Mouse (Mus musculus) C2C12 (cell line): ENCODE results near the gene Canx. TPM values are rescaled to one million over a fixed set of nuclear protein-coding genes. Genes with fewer than 3 reads are reported as not detected.

ENCODE experiments used
- H3K27me3 ChIP-seq: one replicate; pipeline ENCODE4 v1.6.1; 2011; ENCODE audit not compliant: control insufficient read depth, insufficient read depth, insufficient read length
- H3K36me3 ChIP-seq: one replicate; pipeline ENCODE4 v1.6.1; 2011; ENCODE audit not compliant: control insufficient read depth, insufficient read depth
- H3K4me3 ChIP-seq: one replicate; pipeline ENCODE4 v1.5.1; 2011; ENCODE audit warnings: mild to moderate bottlenecking, control low read depth; ENCODE audit not compliant: poor library complexity, insufficient read depth, severe bottlenecking
- H3K79me2 ChIP-seq: one replicate; pipeline ENCODE4 v1.6.1; 2011; ENCODE audit not compliant: control insufficient read depth, insufficient read depth
- H3K79me3 ChIP-seq: one replicate; pipeline ENCODE4 v1.6.1; 2011; ENCODE audit warnings: low read depth, control low read depth
- H3ac ChIP-seq: one replicate; pipeline ENCODE3; 2011; ENCODE audit warnings: low read depth; ENCODE audit not compliant: control insufficient read depth, insufficient read length
- CEBPB ChIP-seq: IDR thresholded peaks from one replicate; pipeline ENCODE4 v1.6.1; 2011; ENCODE audit warnings: low read depth, mild to moderate bottlenecking, control low read depth, moderate library complexity
- CTCF ChIP-seq: IDR thresholded peaks from one replicate; pipeline ENCODE4 v1.5.1; 2011; ENCODE audit not compliant: control insufficient read depth, insufficient read depth, insufficient read length
- FOSL1 ChIP-seq: IDR thresholded peaks from one replicate; pipeline ENCODE4 v1.8.0; 2011; ENCODE audit warnings: mild to moderate bottlenecking, low read length; ENCODE audit not compliant: poor library complexity, insufficient read depth, severe bottlenecking
- MAX ChIP-seq: IDR thresholded peaks from one replicate; pipeline ENCODE4 v1.6.1; 2011; ENCODE audit warnings: mild to moderate bottlenecking, control low read depth
- MYOD1 ChIP-seq: IDR thresholded peaks from one replicate; pipeline ENCODE4 v1.6.1; 2011; ENCODE audit warnings: low read depth; ENCODE audit not compliant: control insufficient read depth, insufficient read length
- MYOG ChIP-seq: IDR thresholded peaks from one replicate; pipeline ENCODE4 v1.6.1; 2011; ENCODE audit not compliant: control insufficient read depth, insufficient read length; ENCODE audit errors: extremely low read depth
- USF1 ChIP-seq: IDR thresholded peaks from one replicate; pipeline ENCODE4 v1.6.1; 2011; ENCODE audit warnings: low read depth, mild to moderate bottlenecking, control low read depth, moderate library complexity
- polyA plus RNA-seq: library from polyadenylated mRNA; unstranded; fragments of >200 nt; fragmentation: generic; extraction: Trizol; gene quantifications from one replicate; pipeline ENCODE4 v1.2.1, GENCODE M21; 2012; ENCODE audit warnings: missing spikeins

Canx gene
- polyA plus RNA-seq, 1 experiment = 144 TPM

DNA sequence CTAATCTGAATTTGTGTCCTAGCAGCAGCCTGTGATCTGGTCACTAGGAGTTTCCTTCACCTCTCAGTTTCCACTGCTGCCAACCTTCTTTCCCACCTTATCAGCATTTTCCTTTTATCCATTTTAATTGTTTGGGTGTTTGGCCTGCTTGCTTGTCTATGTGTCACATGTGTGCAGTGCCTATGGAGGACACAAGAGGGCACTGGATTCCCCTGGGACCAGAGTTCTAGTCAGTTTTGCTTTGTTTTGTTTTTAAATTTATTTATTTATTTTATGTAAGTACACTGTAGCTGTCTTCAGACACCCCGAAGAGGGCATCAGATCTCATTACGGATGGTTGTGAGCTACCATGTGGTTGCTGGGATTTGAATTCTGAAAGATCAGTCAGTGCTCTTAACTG is 56.3 kb downstream of the Canx start:
- TF ChIP-seq USF1 (no peak), CEBPB (no peak), MAX (no peak), CTCF (no peak)
- H3ac ChIP-seq = no peak overlapping the region
- H3K79me3 ChIP-seq = peaks cover 56% of the 10 kb centered on the region
- no peaks in the 10 kb centered on the region for H3K27me3 ChIP-seq
- peaks cover 38% of the 10 kb centered on the region for H3K36me3 ChIP-seq
- peaks cover 82% of the 10 kb centered on the region for H3K79me2 ChIP-seq
- no peak overlapping the region for H3K4me3 ChIP-seq

DNA sequence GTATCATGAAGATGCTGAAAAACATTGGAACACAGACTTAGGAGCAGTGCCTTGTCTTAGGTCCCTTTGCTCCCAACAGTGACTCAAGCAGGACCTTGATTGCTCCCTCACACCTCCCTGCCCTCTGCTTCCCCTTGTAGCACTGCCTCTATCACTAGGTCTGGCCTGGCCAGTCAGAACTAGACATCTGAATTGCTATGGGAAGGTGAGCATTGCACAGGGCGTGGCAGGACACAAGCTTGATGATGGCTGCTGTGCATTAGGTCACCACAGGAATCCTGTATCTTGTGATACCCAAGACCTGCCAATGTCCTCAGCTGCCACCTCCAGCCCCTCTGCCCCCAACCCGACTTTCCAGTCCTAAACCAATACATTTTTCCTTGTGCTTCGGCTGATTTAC is 58.5 kb downstream of the Canx start:
- TF ChIP-seq MYOG (no peak), CEBPB (no peak), USF1 (no peak), CTCF (no peak), MAX (no peak), FOSL1 (no peak), MYOD1 (no peak)
- Histone ChIP-seq H3K79me2 (peaks cover 60% of the 10 kb centered on the region), H3K36me3 (peaks cover 48% of the 10 kb centered on the region), H3K4me3 (no peak overlapping the region), H3K27me3 (no peaks in the 10 kb centered on the region), H3ac (no peak overlapping the region), H3K79me3 (peaks cover 37% of the 10 kb centered on the region)

DNA sequence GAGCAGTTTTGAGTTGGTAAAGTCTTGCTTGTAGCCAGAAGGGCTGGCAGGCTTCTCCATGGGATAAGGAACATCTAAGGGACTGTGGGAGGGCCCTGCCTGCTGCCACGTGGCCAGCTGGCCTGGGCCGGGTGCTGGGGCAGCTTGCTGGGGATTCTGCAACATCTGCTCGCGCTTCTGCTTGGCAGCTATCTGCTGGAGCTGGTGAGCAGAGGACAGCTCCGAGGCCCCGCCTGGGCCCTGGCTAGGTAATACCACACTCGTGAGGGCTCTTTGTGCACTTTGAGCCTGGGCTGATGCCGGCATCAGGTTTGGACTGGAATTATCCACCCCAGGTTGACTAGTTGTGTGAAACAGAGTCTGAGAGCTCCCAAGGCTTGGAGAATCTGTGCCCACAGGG is 59.5 kb downstream of the Canx start:
- peaks cover 28% of the 10 kb centered on the region for H3K79me3 ChIP-seq
- H3ac ChIP-seq = no peak overlapping the region
- no peaks in the 10 kb centered on the region for H3K27me3 ChIP-seq
- no peak for TF ChIP-seq FOSL1
- no peak for TF ChIP-seq MAX
- no peak for TF ChIP-seq USF1
- TF ChIP-seq MYOG = no peak
- no peak for TF ChIP-seq CTCF
- no peak for TF ChIP-seq CEBPB
- TF ChIP-seq MYOD1 = no peak
- H3K79me2 ChIP-seq = peaks cover 50% of the 10 kb centered on the region
- H3K36me3 ChIP-seq = peaks cover 59% of the 10 kb centered on the region
- no peak overlapping the region for H3K4me3 ChIP-seq

DNA sequence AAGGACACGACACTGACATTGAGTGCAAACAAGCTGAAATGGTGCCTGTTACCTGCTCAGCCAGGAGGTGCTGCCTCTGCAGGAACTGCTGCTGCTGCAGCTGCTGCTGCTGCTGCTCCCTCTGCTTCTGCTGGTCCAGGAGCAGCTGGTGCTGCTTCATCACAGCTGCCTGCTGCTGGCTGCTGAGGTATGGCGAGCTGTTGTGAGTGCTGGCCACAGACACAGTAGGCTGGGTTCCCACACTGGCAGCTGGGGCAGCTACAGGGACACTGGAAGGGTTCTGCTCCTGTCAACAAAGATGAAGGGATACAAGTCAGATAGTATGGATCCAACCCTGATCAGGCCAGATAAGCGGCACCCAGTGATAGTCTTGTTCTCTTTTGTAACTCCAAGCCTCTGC is 62.3 kb downstream of the Canx start:
- Histone ChIP-seq H3ac (no peak overlapping the region), H3K36me3 (peaks cover 80% of the 10 kb centered on the region), H3K4me3 (no peak overlapping the region), H3K27me3 (no peaks in the 10 kb centered on the region), H3K79me2 (peaks cover 22% of the 10 kb centered on the region), H3K79me3 (peaks cover 5% of the 10 kb centered on the region)
- TF ChIP-seq USF1 (no peak), MYOD1 (no peak), MAX (no peak), MYOG (no peak)

DNA sequence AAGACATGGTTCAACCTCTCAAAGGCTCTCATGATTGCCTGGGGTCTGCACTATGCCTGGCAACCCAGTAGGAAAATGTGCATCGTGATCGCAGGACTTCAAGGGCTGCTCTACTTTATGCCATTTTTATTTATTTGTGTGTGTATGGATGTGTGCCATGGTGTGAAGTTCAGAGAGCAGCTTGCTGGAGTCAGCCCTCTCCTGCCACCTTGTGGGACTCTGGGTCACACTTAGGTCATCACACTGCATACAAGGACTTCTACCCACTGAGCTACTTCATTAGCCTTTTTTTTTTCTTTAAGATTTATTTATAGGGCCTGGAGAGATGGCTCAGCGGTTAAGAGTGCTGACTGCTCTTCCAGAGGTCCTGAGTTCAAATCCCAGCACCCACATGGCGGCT is 63.5 kb downstream of the Canx start:
- TF ChIP-seq FOSL1 (no peak), MAX (no peak), MYOG (no peak)

DNA sequence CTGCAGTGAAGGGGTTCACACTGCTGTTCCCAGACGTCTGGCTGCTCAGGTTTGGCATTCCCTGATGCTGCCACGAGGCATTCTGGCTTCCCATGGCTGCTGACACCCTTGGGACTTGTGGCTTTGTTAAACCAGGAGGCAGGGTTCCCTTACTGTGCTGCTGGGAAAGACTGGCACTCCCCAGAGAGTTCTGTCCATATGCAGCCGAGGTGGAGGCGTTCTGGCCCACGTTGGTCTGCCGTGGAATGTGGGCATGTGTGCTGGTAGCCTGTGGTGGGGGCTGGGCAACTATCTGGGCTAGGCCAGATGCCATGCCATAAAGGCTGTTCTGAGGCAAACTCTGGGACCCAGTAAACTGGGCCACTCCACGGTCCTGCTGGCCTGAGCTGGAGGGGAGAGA is 67.2 kb downstream of the Canx start:
- H3K4me3 ChIP-seq = no peak overlapping the region
- no peak for TF ChIP-seq MYOD1
- TF ChIP-seq MAX = peak; percentile 89
- TF ChIP-seq MYOG = no peak

More for the DNA sequence above, 63.5 kb downstream of the Canx start:
- Histone ChIP-seq H3K36me3 (peaks cover 90% of the 10 kb centered on the region), H3K79me3 (peaks cover 3% of the 10 kb centered on the region), H3K27me3 (no peaks in the 10 kb centered on the region), H3K4me3 (no peak overlapping the region), H3ac (no peak overlapping the region), H3K79me2 (peaks cover 11% of the 10 kb centered on the region)

DNA sequence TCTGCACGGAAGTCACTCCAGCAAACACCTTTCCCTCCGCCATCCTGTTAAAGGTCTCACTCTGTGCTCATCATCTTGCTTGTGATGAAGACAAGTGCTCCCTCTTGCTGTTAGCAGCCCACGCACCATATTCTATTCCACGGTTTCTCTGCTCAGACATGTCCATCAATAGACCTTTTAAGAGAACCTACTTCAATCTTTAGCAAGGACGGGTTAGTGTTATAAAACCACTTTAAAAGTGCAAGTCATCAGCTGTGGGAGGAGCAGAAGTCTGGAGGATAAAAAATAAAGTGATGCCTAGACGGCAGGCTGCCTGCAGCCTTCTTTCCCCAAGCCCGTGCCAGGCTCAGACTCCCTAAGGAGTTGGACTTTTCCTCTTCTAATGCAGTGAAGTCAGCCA is 68.9 kb downstream of the Canx start:
- H3K4me3 ChIP-seq = no peak overlapping the region
- no peaks in the 10 kb centered on the region for H3K79me2 ChIP-seq
- no peaks in the 10 kb centered on the region for H3K79me3 ChIP-seq
- H3K27me3 ChIP-seq = no peaks in the 10 kb centered on the region
- peaks cover 56% of the 10 kb centered on the region for H3K36me3 ChIP-seq
- no peak overlapping the region for H3ac ChIP-seq
- no peak for TF ChIP-seq MYOG
- no peak for TF ChIP-seq MAX
- no peak for TF ChIP-seq CTCF
- TF ChIP-seq CEBPB = no peak
- no peak for TF ChIP-seq MYOD1
- no peak for TF ChIP-seq FOSL1
- no peak for TF ChIP-seq USF1

More for the DNA sequence above, 67.2 kb downstream of the Canx start:
- Histone ChIP-seq H3K79me2 (no peaks in the 10 kb centered on the region), H3ac (no peak overlapping the region), H3K27me3 (no peaks in the 10 kb centered on the region), H3K36me3 (peaks cover 72% of the 10 kb centered on the region), H3K79me3 (no peaks in the 10 kb centered on the region)
